In genomic region chr12:67222221-67223025, GRCm38 (mm10) we compare ENCODE assay signal across 8 mouse cellular contexts. TPM values are rescaled to one million over a fixed set of nuclear protein-coding genes. Genes with fewer than 3 reads are reported as not detected.
DNase-seq lines count a peak whose midpoint lies in the region; ATAC-seq and TF ChIP-seq lines count a peak whose summit lies in the region.

TSS of gene Mdga2 (minus strand) at chr12:67222549.

- TF ChIP-seq CTCF in small intestine, adult 2 months (IDR thresholded peaks at IDR 0.05; ENCODE audit: extremely low read depth, insufficient read length, insufficient replicate concordance, low read depth, low read length): no peak

- ATAC-seq in heart, embryonic 12.5 days (ENCODE audit: insufficient number of reproducible peaks, low FRiP score): peak; percentile 56; the same call in 1 of the 2 replicates
- no peak for ATAC-seq in liver, embryonic 16.5 days (ENCODE audit: low read depth)

- peak within 1 kb of the TSS; percentile 62 for H3K4me3 ChIP-seq in heart, embryonic 12.5 days
- peak within 1 kb of the TSS; percentile 32 for H3K4me3 ChIP-seq in liver, embryonic 16.5 days (ENCODE audit: low read depth, low read length)
- H3K4me3 ChIP-seq in small intestine, adult 2 months (ENCODE audit: low read depth, low read length): peak within 1 kb of the TSS; percentile 33

- no peak for TF ChIP-seq POLR2A in small intestine, adult 2 months (IDR thresholded peaks at IDR 0.05; ENCODE audit: low read depth, low read length)

- H3K36me3 ChIP-seq in heart, embryonic 12.5 days: no peaks in the 10 kb centered on the region
- H3K36me3 ChIP-seq in liver, embryonic 16.5 days (ENCODE audit: control insufficient read depth, insufficient read depth): no peaks in the 10 kb centered on the region
- H3K36me3 ChIP-seq in small intestine, adult 2 months (ENCODE audit: control insufficient read depth, insufficient read depth, low read length): no peaks in the 10 kb centered on the region

- H3K27ac ChIP-seq in heart, embryonic 12.5 days (ENCODE audit: poor library complexity, severe bottlenecking): no peak within 1 kb of the TSS
- H3K27ac ChIP-seq in liver, embryonic 16.5 days (ENCODE audit: low read length): no peak within 1 kb of the TSS
- no peak within 1 kb of the TSS for H3K27ac ChIP-seq in small intestine, adult 2 months (ENCODE audit: insufficient read depth, low read depth, low read length)

- peak within 1 kb of the TSS; percentile 56 for H3K9ac ChIP-seq in heart, embryonic 12.5 days
- no peak within 1 kb of the TSS for H3K9ac ChIP-seq in liver, embryonic 16.5 days (ENCODE audit: low read depth, low read length)

- H3K27me3 ChIP-seq in heart, embryonic 12.5 days (replicated peaks): peaks cover 60% of the 10 kb centered on the region
- H3K27me3 ChIP-seq in liver, embryonic 16.5 days (ENCODE audit: control insufficient read depth, insufficient read depth, low read depth, low read length): peaks cover 35% of the 10 kb centered on the region
- peaks cover 16% of the 10 kb centered on the region for H3K27me3 ChIP-seq in small intestine, adult 2 months (ENCODE audit: control insufficient read depth, insufficient read depth, low read length)

- under 1% methylated on average over 61 of the region's 61 CpGs for WGBS in heart, embryonic 12.5 days
- WGBS in liver, embryonic 16.5 days (ENCODE audit: insufficient replicate concordance): under 1% methylated on average over 52 of the region's 61 CpGs
- WGBS in small intestine, adult 2 months: 2% methylated on average over 57 of the region's 61 CpGs

- H3K4me2 ChIP-seq in heart, embryonic 12.5 days: peak within 1 kb of the TSS; percentile 99
- peak within 1 kb of the TSS; percentile 47 for H3K4me2 ChIP-seq in liver, embryonic 16.5 days (ENCODE audit: low read depth, low read length)

- no peaks in the 10 kb centered on the region for H3K9me3 ChIP-seq in heart, embryonic 12.5 days (replicated peaks)
- no peaks in the 10 kb centered on the region for H3K9me3 ChIP-seq in liver, embryonic 16.5 days (replicated peaks; ENCODE audit: control insufficient read depth, low read length)

- H3K4me1 ChIP-seq in heart, embryonic 12.5 days (replicated peaks): peaks cover 21% of the 10 kb centered on the region
- H3K4me1 ChIP-seq in liver, embryonic 16.5 days (ENCODE audit: control insufficient read depth, low read depth, low read length): no peaks in the 10 kb centered on the region
- H3K4me1 ChIP-seq in small intestine, adult 2 months (ENCODE audit: control insufficient read depth, insufficient read depth, insufficient read length, low read length): peaks cover 5% of the 10 kb centered on the region; the same call in 1 of the 2 replicates

- peak; percentile 12 for DNase-seq in thymus, postnatal 4 days
- no peak for DNase-seq in thymus, adult 18-20 months
- peak; percentile 78 for DNase-seq in embryo, embryonic 11 days
- DNase-seq in layer of hippocampus, adult 8-10 months (ENCODE audit: low spot score in 2 of 2): peak; percentile 68 to 77
- DNase-seq in T-cell, adult 2 months (ENCODE audit: low spot score): no peak

RNA-seq across cellular contexts. Expression of gene Mdga2, which starts in this region (rescaled TPM):
- polyA plus RNA-seq in heart, embryonic 12.5 days (2016; fragmentation: Nextera tagmentation; extraction: Ambion mirVana): 0.13 and 0.18 TPM in 2 replicates
- total RNA-seq in layer of hippocampus, adult 8-10 months (2022): 10 to 100 TPM; 43.4 to 59.8 (median 56.2) TPM
- polyA plus RNA-seq in liver, embryonic 16.5 days (2015; fragmentation: Nextera tagmentation; extraction: Ambion mirVana): 0.04 TPM in 1 of 2 replicates, not detected in the other
- 0.10 TPM in 1 of 2 replicates, not detected in the other for polyA plus RNA-seq in small intestine, adult 2 months (2012; rRNA removed)

Comparison
In these comparisons a context has a peak if more than half of its experiments do, and no peak if none do; other contexts are left out.
1. DNase-seq: peak in thymus, postnatal 4 days (single experiment), embryo, embryonic 11 days (single experiment) and layer of hippocampus, adult 8-10 months (2 of 2); none in thymus, adult 18-20 months (0 of 2) and T-cell, adult 2 months (single experiment).
2. Peak in ATAC-seq, H3K4me3 ChIP-seq, H3K9ac ChIP-seq and H3K4me2 ChIP-seq in heart, embryonic 12.5 days; RNA of the gene not detected or under 1 TPM.
3. Peak in every context shown above with its lines, with median percentiles within 50 percentile points of each other: H3K4me3 ChIP-seq.